Mouse (Mus musculus) stomach, embryonic 16.5 days (tissue): ENCODE data around the gene Vangl2. TPM values are rescaled to one million over a fixed set of nuclear protein-coding genes. Genes with fewer than 3 reads are reported as not detected.

Experiments
- ATAC-seq: fragments of 200-750 bp; cut with Nextera tagmentation; 2 replicates; pipeline ENCODE4 v1.8.0; 2017; ENCODE audit warnings: moderate number of reproducible peaks, moderate TSS enrichment; ENCODE audit not compliant: insufficient read depth, low FRiP score
- H3K27ac ChIP-seq: fragments of 300-500 bp; sonication (generic); 2 replicates; pipeline ENCODE4 v1.5.1; 2014; ENCODE audit warnings: low read length
- H3K27me3 ChIP-seq: fragments of 300-500 bp; sonication (generic); 2 replicates; pipeline ENCODE4 v1.6.1; 2014; ENCODE audit warnings: low read length, control low read depth, mixed read lengths; ENCODE audit not compliant: control insufficient read depth, insufficient read depth
- H3K36me3 ChIP-seq: fragments of 300-500 bp; sonication (generic); 2 replicates; pipeline ENCODE4 v1.6.1; 2014; ENCODE audit warnings: low read length; ENCODE audit not compliant: control insufficient read depth, insufficient read depth
- H3K4me1 ChIP-seq: fragments of 300-500 bp; sonication (generic); 2 replicates; pipeline ENCODE4 v1.6.1; 2014; ENCODE audit warnings: low read length, control low read depth, mixed read lengths; ENCODE audit not compliant: control insufficient read depth, insufficient read depth
- H3K4me2 ChIP-seq: fragments of 300-500 bp; sonication (generic); 2 replicates; pipeline ENCODE4 v1.6.1; 2014; ENCODE audit warnings: low read depth, low read length, mixed read lengths
- H3K4me3 ChIP-seq: fragments of 300-500 bp; sonication (generic); replicated peaks from 2 replicates; pipeline ENCODE4 v1.5.1; 2014; ENCODE audit warnings: mild to moderate bottlenecking, low read length
- H3K9ac ChIP-seq: fragments of 300-500 bp; sonication (generic); 2 replicates; pipeline ENCODE4 v1.6.1; 2014; ENCODE audit warnings: low read length
- H3K9me3 ChIP-seq: fragments of 300-500 bp; sonication (generic); replicated peaks from 2 replicates; pipeline ENCODE4 v1.6.1; 2016; ENCODE audit warnings: low read length, control low read depth; ENCODE audit not compliant: control insufficient read depth
- WGBS: fragments of 180-500 bp; shearing (Covaris S2); extraction: QIAGEN DNeasy Blood & Tissue Kit; methylation state at CpG from one replicate; pipeline ENCODE4 v1.1.7; 2014; 5-methylcytosine and 5-hydroxymethylcytosine counted together
- polyA plus RNA-seq: library from polyadenylated mRNA; unstranded; fragments of >200 nt; fragmentation: Nextera tagmentation; extraction: Ambion mirVana; gene quantifications from 2 replicates; pipeline ENCODE4 v1.2.1, GENCODE M21; 2015

Vangl2 gene
- polyA plus RNA-seq, 1 experiment from 2014 or later: 10.6 TPM

DNA sequence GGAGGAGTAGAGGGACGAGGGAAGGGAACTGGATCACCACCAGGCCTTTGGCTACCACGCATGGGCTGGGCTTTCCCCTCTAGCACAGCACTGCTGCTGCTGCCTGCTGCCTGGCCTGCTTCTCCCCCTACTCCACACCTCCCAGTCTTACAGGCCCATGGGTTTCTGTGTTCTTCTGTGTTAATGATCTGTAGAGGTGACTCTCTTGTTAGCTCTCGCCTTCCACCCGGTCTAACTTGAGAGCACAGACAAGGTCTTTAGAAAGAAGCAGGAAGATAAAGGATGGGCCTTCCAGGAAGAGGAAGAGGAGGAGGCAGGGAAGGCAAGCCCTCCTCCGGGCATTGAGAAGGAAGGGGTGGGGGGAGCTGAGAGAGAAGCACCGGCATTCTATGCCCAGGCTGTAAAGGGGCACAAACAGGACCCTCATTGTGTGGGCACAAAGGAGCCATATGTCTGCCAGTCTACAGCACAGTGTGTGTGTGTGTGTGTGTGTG, 20.0 kb upstream of the Vangl2 start:
- ATAC-seq: peak; percentile 11; the same call in 1 of the 2 replicates
- no peak overlapping the region for H3K9ac ChIP-seq
- WGBS: 31% methylated on average over 6 of the region's 6 CpGs
- H3K4me2 ChIP-seq: no peak overlapping the region
- 0 out of 2 replicates have a peak overlapping the region, but pooled peaks have one; percentile 7 for H3K4me3 ChIP-seq
- H3K9me3 ChIP-seq: no peaks in the 10 kb centered on the region
- peaks cover 9% of the 10 kb centered on the region for H3K27me3 ChIP-seq
- no peaks in the 10 kb centered on the region for H3K4me1 ChIP-seq
- H3K27ac ChIP-seq: no peak overlapping the region; the same call in 1 of the 2 replicates
- H3K36me3 ChIP-seq: no peaks in the 10 kb centered on the region

DNA sequence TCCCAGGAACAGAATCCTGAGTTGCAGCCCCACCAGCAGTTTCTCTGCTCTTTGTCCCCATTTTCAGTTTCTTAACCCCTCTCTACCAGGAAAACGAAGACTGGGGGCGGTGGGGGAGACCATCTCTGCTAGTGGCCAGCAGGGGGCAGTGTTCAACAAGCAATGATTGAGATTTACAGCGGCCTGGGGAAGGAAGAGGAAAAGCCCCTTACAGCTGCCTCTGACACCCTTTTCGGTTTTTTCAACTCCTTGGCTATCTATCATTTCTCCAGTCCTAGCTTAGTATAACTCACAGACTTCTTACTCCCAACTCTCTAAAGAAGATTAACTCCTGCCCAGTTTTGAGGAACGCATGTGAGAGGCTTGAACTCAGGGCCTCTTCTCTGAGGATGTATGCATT, 18.7 kb upstream of the Vangl2 start:
- WGBS: 5% methylated on average over 5 of the region's 5 CpGs
- Histone ChIP-seq H3K27ac (no peak overlapping the region), H3K9ac (no peak overlapping the region), H3K9me3 (no peaks in the 10 kb centered on the region), H3K4me1 (no peaks in the 10 kb centered on the region), H3K27me3 (0 out of 2 replicates have a peak, but pooled peaks cover 2% of the 10 kb centered on the region), H3K36me3 (no peaks in the 10 kb centered on the region), H3K4me3 (no peak overlapping the region), H3K4me2 (no peak overlapping the region)
- peak; percentile 68; the same call in 1 of the 2 replicates for ATAC-seq

DNA sequence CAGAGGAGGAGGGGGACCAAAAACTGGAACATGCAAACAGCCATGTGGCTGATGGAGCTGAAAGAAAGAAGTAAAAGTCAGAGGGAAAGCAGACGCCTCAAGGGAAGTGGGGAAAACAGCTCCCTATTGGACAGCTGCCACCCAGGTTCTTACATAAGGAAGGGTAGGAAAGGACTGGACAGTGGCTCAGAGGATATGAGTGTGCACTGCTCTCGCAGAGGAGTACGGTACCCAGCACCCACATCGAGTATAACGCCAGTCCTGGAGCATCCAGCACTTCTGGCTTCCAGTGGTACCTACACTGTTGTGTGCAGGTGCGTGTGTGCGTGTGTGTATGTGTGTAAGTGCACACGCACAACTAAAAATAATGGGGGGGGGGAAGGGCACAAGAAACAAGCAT, 18.2 kb upstream of the Vangl2 start:
- no peak for ATAC-seq
- 62% methylated on average over 8 of the region's 8 CpGs for WGBS
- H3K27ac ChIP-seq: no peak overlapping the region
- H3K27me3 ChIP-seq: 0 out of 2 replicates have a peak, but pooled peaks cover 2% of the 10 kb centered on the region
- H3K4me1 ChIP-seq: no peaks in the 10 kb centered on the region
- no peak overlapping the region for H3K4me2 ChIP-seq
- no peaks in the 10 kb centered on the region for H3K9me3 ChIP-seq
- no peaks in the 10 kb centered on the region for H3K36me3 ChIP-seq
- no peak overlapping the region for H3K4me3 ChIP-seq
- H3K9ac ChIP-seq: no peak overlapping the region

DNA sequence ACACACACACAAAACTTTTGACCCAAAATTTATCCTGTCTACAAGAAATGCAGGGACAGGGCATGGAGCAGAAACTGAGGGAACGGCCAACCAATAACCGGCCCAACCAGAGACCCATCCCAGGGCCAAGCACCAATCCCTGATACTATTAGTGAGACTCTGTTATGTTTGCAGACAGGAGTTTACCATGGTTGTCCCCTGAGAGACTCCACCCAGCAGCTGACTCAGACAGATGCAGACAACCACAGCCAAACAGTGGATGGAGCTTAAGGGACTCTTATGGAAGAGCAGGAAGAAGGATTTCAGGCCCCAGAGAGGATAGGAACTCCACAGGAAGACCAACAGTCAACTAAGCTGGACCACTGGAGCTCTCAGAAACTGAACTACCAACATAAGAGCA, 1.7 kb upstream of the Vangl2 start:
- Histone ChIP-seq H3K9me3 (no peaks in the 10 kb centered on the region), H3K36me3 (no peaks in the 10 kb centered on the region), H3K4me3 (no peak overlapping the region), H3K27ac (no peak overlapping the region), H3K4me1 (peaks cover 16% of the 10 kb centered on the region), H3K9ac (no peak overlapping the region), H3K27me3 (no peaks in the 10 kb centered on the region), H3K4me2 (no peak overlapping the region)
- ATAC-seq: no peak
- WGBS: 88% methylated on average over 2 of the region's 2 CpGs

DNA sequence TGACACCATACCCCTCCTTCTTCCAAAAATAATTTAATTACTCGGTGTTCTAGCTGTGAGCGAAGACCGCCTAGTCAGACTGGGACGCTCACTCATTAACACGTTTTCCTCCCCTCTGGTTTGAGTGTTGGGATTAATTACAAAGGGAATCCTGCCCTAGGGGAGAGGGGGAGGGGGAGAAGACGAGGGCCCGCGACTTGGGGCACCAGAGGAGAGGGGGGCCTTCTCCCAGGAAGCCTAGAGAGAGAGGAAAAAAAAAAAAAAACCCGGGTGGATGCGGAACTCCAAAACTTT, 488 bp downstream of the Vangl2 start:
- Histone ChIP-seq H3K27ac (peak overlapping the region; percentile 69; the same call in 1 of the 2 replicates), H3K4me3 (peak overlapping the region; percentile 72), H3K9me3 (no peaks in the 10 kb centered on the region), H3K9ac (peak overlapping the region; percentile 90), H3K4me2 (peak overlapping the region; percentile 64), H3K4me1 (peaks cover 21% of the 10 kb centered on the region), H3K27me3 (no peaks in the 10 kb centered on the region), H3K36me3 (no peaks in the 10 kb centered on the region)
- ATAC-seq: no peak
- 23% methylated on average over 10 of the region's 10 CpGs for WGBS

DNA sequence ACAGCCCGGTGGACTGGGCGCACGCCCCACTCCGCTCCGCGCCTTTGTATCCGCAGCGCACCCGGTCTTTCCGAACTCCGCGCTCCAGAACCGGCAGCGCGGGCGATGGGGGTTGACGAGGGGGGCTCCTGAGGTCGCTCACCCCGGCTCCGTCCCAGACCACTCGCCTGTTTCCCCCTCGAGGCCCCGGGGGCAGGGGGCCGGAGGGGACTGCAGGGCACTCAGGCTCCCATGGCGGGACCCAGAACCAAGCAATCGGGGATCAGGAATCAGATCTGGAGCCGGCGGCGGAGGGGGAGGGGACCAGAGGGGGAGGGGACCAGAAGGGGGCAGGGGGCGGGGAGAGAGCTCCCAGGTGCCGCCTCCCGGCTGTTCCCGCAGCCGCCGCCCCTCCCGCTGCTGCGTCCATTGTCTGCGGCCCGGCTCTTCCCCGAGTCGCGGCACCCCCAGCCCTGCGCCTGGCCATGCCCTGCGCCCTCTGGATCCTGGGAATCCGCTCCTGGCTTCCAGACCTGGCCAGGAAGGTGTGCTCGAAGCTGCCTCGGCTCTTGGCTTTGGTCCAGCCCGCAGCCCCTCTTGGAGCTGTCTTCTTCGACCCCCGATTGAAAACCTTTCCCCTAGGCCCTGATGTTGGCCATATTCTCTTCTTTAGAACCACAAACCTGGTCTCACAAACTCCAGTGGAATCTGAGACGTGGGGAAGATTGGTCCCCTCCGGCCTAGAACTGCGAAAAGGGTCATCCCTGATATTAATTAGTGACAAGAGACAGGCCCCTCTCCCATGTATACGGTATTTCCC, 1.0 kb downstream of the Vangl2 start:
- no peaks in the 10 kb centered on the region for H3K9me3 ChIP-seq
- ATAC-seq: peak; percentile 88
- H3K4me1 ChIP-seq: peaks cover 21% of the 10 kb centered on the region
- H3K27ac ChIP-seq: peak overlapping the region; percentile 83
- no peaks in the 10 kb centered on the region for H3K27me3 ChIP-seq
- under 1% methylated on average over 51 of the region's 54 CpGs for WGBS
- H3K9ac ChIP-seq: peak overlapping the region; percentile 90
- H3K4me3 ChIP-seq: peak overlapping the region; percentile 72
- no peaks in the 10 kb centered on the region for H3K36me3 ChIP-seq
- H3K4me2 ChIP-seq: peak overlapping the region; percentile 64

DNA sequence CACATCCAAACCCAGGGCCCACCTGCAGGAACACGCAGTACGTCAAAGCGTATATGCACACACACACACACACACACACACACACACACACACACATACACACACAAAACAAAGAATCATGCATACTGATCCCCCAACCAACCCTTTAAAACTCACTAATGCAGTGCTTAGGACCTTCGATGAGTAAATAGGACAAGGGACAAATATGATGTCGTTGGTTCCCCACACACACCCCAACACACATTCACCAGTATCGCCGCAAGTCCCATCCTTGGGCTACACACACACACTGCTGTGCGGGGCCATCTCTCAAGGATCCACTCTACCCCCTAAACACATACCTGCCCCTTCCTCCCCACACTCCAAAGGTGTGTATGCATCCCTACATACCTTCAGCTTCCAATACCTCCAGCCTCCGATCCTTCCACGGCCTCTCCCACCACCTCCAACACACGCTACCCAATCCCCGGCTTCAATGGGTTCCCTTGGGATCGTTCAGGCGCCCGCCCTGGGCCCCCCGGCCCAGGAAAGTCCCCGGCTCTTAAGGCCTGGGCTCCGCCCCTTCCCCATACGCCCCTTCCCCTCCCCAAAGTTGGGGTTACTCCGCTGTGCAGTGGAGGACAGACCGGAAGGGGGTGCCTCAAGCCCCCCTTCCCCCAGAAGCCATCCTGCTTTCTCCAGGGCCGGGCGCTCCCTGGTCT, 1.9 kb downstream of the Vangl2 start:
- Histone ChIP-seq H3K4me3 (peak overlapping the region; percentile 72), H3K9me3 (no peaks in the 10 kb centered on the region), H3K4me1 (peaks cover 25% of the 10 kb centered on the region), H3K27me3 (no peaks in the 10 kb centered on the region), H3K4me2 (peak overlapping the region; percentile 64), H3K36me3 (no peaks in the 10 kb centered on the region), H3K9ac (peak overlapping the region; percentile 90), H3K27ac (peak overlapping the region; percentile 83)
- WGBS: 4% methylated on average over 23 of the region's 23 CpGs
- peak; percentile 65 for ATAC-seq

DNA sequence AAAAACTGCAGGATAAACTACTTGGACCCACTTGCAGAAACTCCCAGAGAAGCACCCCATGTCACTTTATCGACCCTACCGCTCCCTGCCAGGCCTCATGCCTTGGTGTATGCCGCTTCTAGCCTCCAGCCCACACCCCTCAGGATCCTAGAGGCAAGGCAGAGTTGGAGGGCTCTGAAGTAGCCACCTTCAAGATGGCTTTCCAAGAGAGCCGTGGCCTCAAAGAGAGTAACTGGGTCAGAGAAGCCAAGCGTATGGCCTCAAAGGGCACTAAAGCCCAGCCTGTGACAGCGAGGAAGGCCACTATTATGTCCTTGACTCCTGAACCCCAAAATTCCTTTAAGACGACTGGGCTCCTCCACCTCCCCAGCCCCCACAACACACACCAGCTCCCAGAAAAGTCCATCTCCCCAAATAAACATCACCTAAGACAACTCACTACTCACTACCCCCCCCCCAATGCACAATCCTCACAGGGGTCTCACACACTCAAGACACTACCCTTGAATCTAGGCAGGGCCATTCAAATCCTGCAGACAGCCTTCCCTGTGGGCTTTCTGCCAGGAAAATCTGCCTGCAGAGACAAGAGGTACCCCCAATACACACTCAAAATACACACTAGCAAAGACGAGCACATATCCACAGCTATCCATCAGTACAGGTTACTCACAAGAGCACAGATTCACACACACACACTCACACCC, 2.9 kb downstream of the Vangl2 start:
- ATAC-seq: no peak
- H3K36me3 ChIP-seq: no peaks in the 10 kb centered on the region
- H3K4me2 ChIP-seq: peak overlapping the region; percentile 64
- no peaks in the 10 kb centered on the region for H3K9me3 ChIP-seq
- 45% methylated on average over 8 of the region's 8 CpGs for WGBS
- peak overlapping the region; percentile 72 for H3K4me3 ChIP-seq
- no peaks in the 10 kb centered on the region for H3K27me3 ChIP-seq
- H3K4me1 ChIP-seq: peaks cover 25% of the 10 kb centered on the region
- peak overlapping the region; percentile 28; the same call in 1 of the 2 replicates for H3K9ac ChIP-seq
- H3K27ac ChIP-seq: no peak overlapping the region
